Mouse (Mus musculus): ENCODE results near the gene Klk14.
"Not testable (repeated sequence)": the region's sequence is repeated elsewhere in the genome, so short reads cannot be mapped to it uniquely, and the experiment has no call there.

- TF ChIP-seq CTCF (IDR thresholded peaks at IDR 0.05; ENCODE audit: low read depth, low read length); POLR2A (IDR thresholded peaks at IDR 0.05; ENCODE audit: insufficient read depth, low read length); EP300 (IDR thresholded peaks at IDR 0.05; ENCODE audit: insufficient read depth, low read depth, low read length): not testable (repeated sequence)
Observed at GRCm38 (mm10) chr7:43667221-43667620, 23.0 kb upstream of the Klk14 start.
